Mouse (Mus musculus) CH12.LX (cell line): ENCODE measurements at regions not wholly inside any gene's neighbourhood (a gene's known extent, or its start where the extent isn't known, plus 50 kb on each side); places are given as distances from the start of the nearest gene placed in this dataset.

Experiments
- DNase-seq: peaks from one replicate; pipeline ENCODE4 v3.0.0-alpha.2; 2013; ENCODE audit errors: extremely low read depth
- H3K27ac ChIP-seq: 2 replicates; pipeline ENCODE4 v1.5.1; 2012; ENCODE audit warnings: low read depth, mild to moderate bottlenecking, control low read depth, moderate library complexity; ENCODE audit not compliant: insufficient read depth
- H3K27me3 ChIP-seq: replicated peaks from 2 replicates; pipeline ENCODE3; 2012; ENCODE audit warnings: inconsistent platforms
- H3K36me3 ChIP-seq, 2 experiments: replicated peaks in 1 of 2; 2 replicates each; pipeline versions ENCODE3 to v1.6.1; 2012; ENCODE audit warnings: inconsistent platforms in 1 of 2, low read length in 1 of 2, mild to moderate bottlenecking in 1 of 2, mixed read lengths in 1 of 2, moderate library complexity in 1 of 2; ENCODE audit not compliant: control insufficient read depth in 1 of 2, insufficient read depth in 1 of 2
- H3K4me1 ChIP-seq, 2 experiments: 2 replicates each; pipeline ENCODE4 v1.6.1; 2012; ENCODE audit warnings: inconsistent platforms in 1 of 2, moderate library complexity in 1 of 2; ENCODE audit not compliant: insufficient read depth in 2 of 2, control insufficient read depth in 1 of 2
- H3K4me2 ChIP-seq: 2 replicates; pipeline ENCODE4 v1.6.1; 2012; ENCODE audit warnings: low read depth, mild to moderate bottlenecking, control low read depth; ENCODE audit not compliant: poor library complexity, insufficient read depth, severe bottlenecking
- H3K4me3 ChIP-seq, 3 experiments: fragments of 150-350 bp in 1 of 3; sonication (generic) in 1 of 3; replicated peaks in 1 of 3; 2 replicates each; pipeline versions ENCODE3 to v1.5.1; 2011 to 2012; ENCODE audit warnings: low read depth in 2 of 3, low read length in 2 of 3, mild to moderate bottlenecking in 2 of 3, moderate library complexity in 2 of 3, control low read depth in 1 of 3, improper control_type of control experiment in 1 of 3, inconsistent platforms in 1 of 3, mixed read lengths in 1 of 3; ENCODE audit not compliant: poor library complexity in 1 of 3
- H3K79me2 ChIP-seq: replicated peaks from 2 replicates; pipeline ENCODE4 v1.6.1; 2012; ENCODE audit warnings: mild to moderate bottlenecking, moderate library complexity; ENCODE audit not compliant: control insufficient read depth, poor library complexity, insufficient read depth, severe bottlenecking; ENCODE audit errors: extremely low read depth
- H3K9ac ChIP-seq: 2 replicates; pipeline ENCODE4 v1.6.1; 2012; ENCODE audit warnings: low read depth, mild to moderate bottlenecking, control low read depth, moderate library complexity; ENCODE audit not compliant: insufficient read depth
- H3K9me3 ChIP-seq: replicated peaks from 2 replicates; pipeline ENCODE3; 2012; ENCODE audit warnings: low read length, inconsistent platforms, mixed read lengths
- BHLHE40 ChIP-seq: IDR thresholded peaks from 2 replicates; pipeline ENCODE4 v1.6.1; 2011; ENCODE audit warnings: mild to moderate bottlenecking, low read depth, low read length, improper control_type of control experiment
- CHD1 ChIP-seq: IDR thresholded peaks from 2 replicates; pipeline ENCODE4 v1.6.1; 2012; ENCODE audit warnings: low read depth, low read length, improper control_type of control experiment, inconsistent platforms
- CHD2 ChIP-seq: IDR thresholded peaks from 2 replicates; pipeline ENCODE4 v1.6.1; 2011; ENCODE audit warnings: low read length, improper control_type of control experiment
- CTCF ChIP-seq, 2 experiments: IDR thresholded peaks in 1 of 2; conservative IDR thresholded peaks in 1 of 2; 2 replicates each; pipeline ENCODE4 v1.5.1; 2011 to 2012; ENCODE audit warnings: low read depth in 2 of 2, low read length in 2 of 2, improper control_type of control experiment in 1 of 2, inconsistent platforms in 1 of 2, mild to moderate bottlenecking in 1 of 2, moderate library complexity in 1 of 2
- E2F4 ChIP-seq: IDR thresholded peaks from 2 replicates; pipeline ENCODE4 v1.6.1; 2011; ENCODE audit warnings: low read depth, low read length, improper control_type of control experiment; ENCODE audit not compliant: insufficient replicate concordance
- ETS1 ChIP-seq: conservative IDR thresholded peaks from 2 replicates; pipeline ENCODE4 v1.6.1; 2012; ENCODE audit warnings: low read depth, mild to moderate bottlenecking, inconsistent platforms, low read length, improper control_type of control experiment, moderate library complexity
- HCFC1 ChIP-seq: IDR thresholded peaks from 2 replicates; pipeline ENCODE4 v1.6.1; 2012; ENCODE audit warnings: low read depth, mild to moderate bottlenecking, inconsistent platforms, low read length, improper control_type of control experiment
- JUN ChIP-seq: IDR thresholded peaks from 2 replicates; pipeline ENCODE4 v1.6.1; 2011; ENCODE audit warnings: low read depth, mild to moderate bottlenecking, low read length, improper control_type of control experiment, moderate library complexity; ENCODE audit not compliant: insufficient read depth
- JUND ChIP-seq: conservative IDR thresholded peaks from 2 replicates; pipeline ENCODE4 v1.6.1; 2011; ENCODE audit warnings: low read depth, low read length, improper control_type of control experiment
- KAT2A ChIP-seq: IDR thresholded peaks from 2 replicates; pipeline ENCODE4 v1.6.1; 2012; ENCODE audit warnings: low read length, improper control_type of control experiment, inconsistent platforms; ENCODE audit not compliant: insufficient replicate concordance
- MAFK ChIP-seq: IDR thresholded peaks from 2 replicates; pipeline ENCODE4 v1.6.1; 2011; ENCODE audit warnings: low read length, improper control_type of control experiment; ENCODE audit not compliant: insufficient replicate concordance
- MEF2A ChIP-seq: IDR thresholded peaks from 2 replicates; pipeline ENCODE4 v1.6.1; 2014; ENCODE audit warnings: low read depth, mild to moderate bottlenecking, inconsistent platforms, low read length, improper control_type of control experiment, borderline replicate concordance
- MXI1 ChIP-seq: IDR thresholded peaks from 2 replicates; pipeline ENCODE4 v1.6.1; 2011; ENCODE audit warnings: mild to moderate bottlenecking, low read depth, low read length, improper control_type of control experiment
- NELFE ChIP-seq: IDR thresholded peaks from 2 replicates; pipeline ENCODE4 v1.6.1; 2011; ENCODE audit warnings: low read depth, low read length, improper control_type of control experiment
- POLR2A ChIP-seq: IDR thresholded peaks from 2 replicates; pipeline ENCODE4 v1.6.1; 2011; ENCODE audit warnings: low read depth, mild to moderate bottlenecking, improper control_type of control experiment, low read length
- RCOR1 ChIP-seq: conservative IDR thresholded peaks from 2 replicates; pipeline ENCODE4 v1.6.1; 2012; ENCODE audit warnings: low read depth, mild to moderate bottlenecking, inconsistent platforms, low read length, improper control_type of control experiment
- SMC3 ChIP-seq: IDR thresholded peaks from 2 replicates; pipeline ENCODE4 v1.6.1; 2011; ENCODE audit warnings: low read depth, low read length, improper control_type of control experiment
- TCF12 ChIP-seq: IDR thresholded peaks from 2 replicates; pipeline ENCODE4 v1.6.1; 2014; ENCODE audit warnings: low read depth, mild to moderate bottlenecking, inconsistent platforms, low read length, improper control_type of control experiment
- USF1 ChIP-seq: IDR thresholded peaks from 2 replicates; pipeline ENCODE4 v1.6.1; 2014; ENCODE audit warnings: low read depth, mild to moderate bottlenecking, inconsistent platforms, low read length, improper control_type of control experiment
- ZKSCAN1 ChIP-seq: IDR thresholded peaks from 2 replicates; pipeline ENCODE4 v1.6.1; 2012; ENCODE audit warnings: low read depth, inconsistent platforms, low read length, improper control_type of control experiment, borderline replicate concordance
- dilution Hi-C: fragments of 300-500 bp; cut with MboI; formaldehyde crosslinking; loops from 2 replicates; pipeline ENCODE4 v1.14.3; 2020; ENCODE audit warnings: low sequenced_read_pairs; ENCODE audit not compliant: extremely low pct_unique_long_range_greater_than_20kb, extremely low pct_ligation_motif_present
- in situ Hi-C: fragments of 300-500 bp; cut with MboI; formaldehyde crosslinking; loops from 3 replicates; pipeline ENCODE4 v1.14.3; 2019; ENCODE audit warnings: low sequenced_read_pairs, low pct_ligation_motif_present, low pct_unique_long_range_greater_than_20kb, mixed read lengths

- Histone ChIP-seq H3K79me2 (no peaks in the 10 kb centered on the region), H3K36me3 (no peaks in the 10 kb centered on the region), H3K9ac (no peak overlapping the region), H3K4me1 (no peaks in the 10 kb centered on the region), H3K4me3 (no peak overlapping the region), H3K9me3 (peaks cover 26% of the 10 kb centered on the region), H3K4me2 (no peak overlapping the region), H3K27ac (no peak overlapping the region), H3K27me3 (no peaks in the 10 kb centered on the region)
- in situ Hi-C loops, result no loop called here
- dilution Hi-C loops, result no loop called here
- no peak for TF ChIP-seq MAFK
- no peak for DNase-seq
Measured at GRCm38 (mm10) chr7:68602003-68602402, 147.0 kb downstream of the Arrdc4 start.

- Histone ChIP-seq H3K36me3 (no peaks in the 10 kb centered on the region), H3K9ac (no peak overlapping the region), H3K4me3 (no peak overlapping the region), H3K4me2 (no peak overlapping the region), H3K79me2 (no peaks in the 10 kb centered on the region), H3K4me1 (no peaks in the 10 kb centered on the region), H3K9me3 (peaks cover 25% of the 10 kb centered on the region), H3K27ac (no peak overlapping the region), H3K27me3 (no peaks in the 10 kb centered on the region)
- no peak for DNase-seq
- TF ChIP-seq CTCF (conservative IDR thresholded peaks at IDR 0.05 in 1 of 2, IDR thresholded peaks at IDR 0.05 in 1 of 2; ENCODE audit: low read depth in 2 of 2, low read length in 2 of 2), result no peak
- no peak for TF ChIP-seq ETS1
- no peak for TF ChIP-seq NELFE
- no peak for TF ChIP-seq E2F4
- TF ChIP-seq ZKSCAN1, result no peak
- no peak for TF ChIP-seq TCF12
- no peak for TF ChIP-seq CHD2
- TF ChIP-seq USF1, result no peak
- no peak for TF ChIP-seq RCOR1
- no peak for TF ChIP-seq JUN
- in situ Hi-C loops, result loop anchor here (25.0 kb wide), 1 partner anchor 218 kb away; no protein-coding TSS in a partner anchor
- dilution Hi-C loops, result no loop called here
Measured at GRCm38 (mm10) chr7:68594017-68594386, 155.0 kb downstream of the Arrdc4 start.

GRCm38 (mm10) chr7:68593344-68594016, 155.6 kb downstream of the Arrdc4 start:
- DNase-seq, result no peak
- in situ Hi-C loops (loop anchor here (25.0 kb wide), 1 partner anchor 219 kb away; no protein-coding TSS in a partner anchor), dilution Hi-C loops (no loop called here)
- H3K27me3 ChIP-seq, result no peaks in the 10 kb centered on the region
- H3K9ac ChIP-seq, result no peak overlapping the region
- no peak for TF ChIP-seq CHD1
- no peak for TF ChIP-seq MXI1
- TF ChIP-seq RCOR1, result no peak
- no peak for TF ChIP-seq ZKSCAN1
- TF ChIP-seq MEF2A, result no peak
- TF ChIP-seq KAT2A, result no peak
- no peak for TF ChIP-seq E2F4
- no peak for TF ChIP-seq POLR2A
- no peak for TF ChIP-seq JUND
- no peak for TF ChIP-seq SMC3
- TF ChIP-seq BHLHE40, result no peak
- TF ChIP-seq USF1, result no peak
- TF ChIP-seq HCFC1, result no peak
- no peaks in the 10 kb centered on the region for H3K79me2 ChIP-seq
- peaks cover 23% of the 10 kb centered on the region for H3K9me3 ChIP-seq
- no peaks in the 10 kb centered on the region for H3K4me1 ChIP-seq
- no peak overlapping the region for H3K4me3 ChIP-seq
- no peaks in the 10 kb centered on the region for H3K36me3 ChIP-seq
- no peak overlapping the region for H3K27ac ChIP-seq
- H3K4me2 ChIP-seq, result no peak overlapping the region
